Mouse (Mus musculus) megakaryocyte, embryonic 14.5 days (primary cell): ENCODE results near the gene Ttc7. TPM values are rescaled to one million over a fixed set of nuclear protein-coding genes. Genes with fewer than 3 reads are reported as not detected.

ENCODE experiments used
- H3K27me3 ChIP-seq: replicated peaks from 2 replicates; pipeline ENCODE3; 2012; ENCODE audit warnings: inconsistent platforms
- H3K36me3 ChIP-seq: replicated peaks from 2 replicates; pipeline ENCODE3; 2012; ENCODE audit warnings: low read length, inconsistent platforms, mixed read lengths
- H3K4me1 ChIP-seq: 2 replicates; pipeline ENCODE4 v1.6.1; 2012; ENCODE audit warnings: inconsistent platforms
- H3K4me3 ChIP-seq: replicated peaks from 2 replicates; pipeline ENCODE3; 2012; ENCODE audit warnings: moderate library complexity, mild to moderate bottlenecking, inconsistent platforms
- H3K9me3 ChIP-seq: 2 replicates; pipeline ENCODE4 v1.6.1; 2012; ENCODE audit warnings: inconsistent platforms
- FLI1 ChIP-seq: IDR thresholded peaks from 2 replicates; pipeline ENCODE4 v1.6.1; 2012; ENCODE audit warnings: low read length, inconsistent platforms, mixed read lengths
- GATA1 ChIP-seq: IDR thresholded peaks from 3 replicates; pipeline ENCODE4 v1.6.1; 2012; ENCODE audit warnings: mixed read lengths, low read length, inconsistent platforms, borderline replicate concordance
- polyA plus RNA-seq: library from polyadenylated mRNA; stranded (reverse); fragments of >175 nt; gene quantifications from 2 replicates; pipeline ENCODE4 v1.2.3, GENCODE M21; 2012; ENCODE audit warnings: low replicate concordance; ENCODE audit not compliant: insufficient read depth

Ttc7 gene
- polyA plus RNA-seq, 1 experiment, result 14.1 TPM

- peaks cover 4% of the 10 kb centered on the region for H3K27me3 ChIP-seq
- H3K36me3 ChIP-seq, result peaks cover 39% of the 10 kb centered on the region
- H3K9me3 ChIP-seq, result 0 out of 2 replicates have a peak, but pooled peaks cover 7% of the 10 kb centered on the region
- peaks cover 30% of the 10 kb centered on the region for H3K4me1 ChIP-seq
- peak overlapping the region; percentile 94 for H3K4me3 ChIP-seq
- TF ChIP-seq GATA1, result no peak
- TF ChIP-seq FLI1, result no peak
Measured at GRCm38 (mm10) chr17:87264927-87265791, 17.5 kb upstream of the Ttc7 start.

- TF ChIP-seq GATA1 (no peak), FLI1 (no peak)
- 0 out of 2 replicates have a peak, but pooled peaks cover 7% of the 10 kb centered on the region for H3K9me3 ChIP-seq
- H3K4me1 ChIP-seq, result peaks cover 36% of the 10 kb centered on the region
- H3K36me3 ChIP-seq, result peaks cover 33% of the 10 kb centered on the region
- H3K4me3 ChIP-seq, result peak within 1 kb of the TSS; percentile 94
- peaks cover 4% of the 10 kb centered on the region for H3K27me3 ChIP-seq
Measured at GRCm38 (mm10) chr17:87265792-87266186, 16.9 kb upstream of the Ttc7 start, which contains the start of gene Mcfd2. Mcfd2 (minus strand) TSS chr17:87265935.

DNA sequence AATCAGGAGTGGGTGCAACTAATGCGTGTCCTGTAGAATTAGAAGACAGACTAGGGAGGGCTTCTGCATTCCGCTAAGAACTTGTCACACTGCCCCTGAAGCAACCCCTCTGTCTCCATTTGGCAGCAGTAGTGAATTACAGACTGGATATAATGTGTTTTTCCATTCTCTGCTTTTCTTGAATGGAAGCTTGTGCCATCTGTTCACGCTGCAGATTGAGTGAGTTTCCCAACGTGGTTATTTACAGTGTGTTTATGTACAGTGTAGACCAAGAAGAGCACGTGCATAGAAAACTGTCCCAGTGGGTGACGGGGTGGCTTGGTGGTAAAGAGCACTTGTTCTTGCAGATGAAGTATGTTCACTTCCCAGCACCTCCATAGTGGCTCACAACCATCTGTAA, 13.2 kb upstream of the Ttc7 start:
- H3K4me1 ChIP-seq, result peaks cover 22% of the 10 kb centered on the region
- no peaks in the 10 kb centered on the region for H3K36me3 ChIP-seq
- TF ChIP-seq GATA1 (no peak), FLI1 (no peak)
- H3K27me3 ChIP-seq, result peaks cover 12% of the 10 kb centered on the region
- H3K9me3 ChIP-seq, result peaks cover 7% of the 10 kb centered on the region
- H3K4me3 ChIP-seq, result no peak overlapping the region

DNA sequence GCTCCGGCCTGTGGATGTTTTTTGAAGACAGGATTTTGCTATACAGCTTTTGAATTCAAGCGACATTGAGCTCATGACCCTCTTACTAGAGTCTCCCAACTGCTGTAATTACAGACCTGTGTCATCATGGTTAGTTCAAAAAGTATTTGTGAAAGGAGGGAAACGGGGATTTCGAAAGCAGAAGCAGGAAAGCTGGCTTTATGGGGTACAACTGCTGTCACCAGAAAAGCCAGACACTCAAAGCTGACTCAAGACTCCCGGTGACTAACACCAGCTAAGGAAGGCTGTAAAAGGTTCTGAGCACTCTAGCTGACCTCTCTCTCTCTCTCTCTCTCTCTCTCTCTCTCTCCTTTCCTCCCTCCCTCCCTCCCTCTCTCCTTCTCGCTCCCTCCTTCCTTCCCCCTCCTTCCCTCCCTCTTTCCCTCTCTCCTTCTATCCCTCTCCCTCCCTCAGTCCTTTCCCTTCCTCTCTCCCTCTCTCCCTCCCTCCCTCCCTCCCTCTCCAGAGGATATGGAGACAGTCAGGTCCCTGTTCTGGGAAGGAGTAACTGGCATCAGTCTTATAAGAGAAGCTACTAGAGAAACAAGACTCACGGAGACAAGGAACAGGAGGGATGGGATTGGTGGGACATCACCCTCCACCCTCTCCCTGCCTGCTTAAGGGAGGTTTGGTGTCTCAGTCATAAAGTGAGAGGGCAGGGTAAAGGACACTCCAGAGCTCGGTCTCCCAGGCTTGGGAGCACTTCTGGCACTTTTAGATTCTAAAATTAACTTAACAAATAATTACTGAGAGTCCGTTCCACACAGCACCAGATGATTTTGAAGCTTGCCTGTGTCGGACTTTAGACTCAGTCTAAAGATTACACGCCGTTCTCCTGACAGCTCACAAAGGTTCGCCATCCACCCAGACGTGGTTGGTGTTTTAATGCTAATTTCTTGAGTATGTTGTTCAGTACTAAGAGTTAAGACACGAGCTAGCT, 7.0 kb upstream of the Ttc7 start:
- Histone ChIP-seq H3K27me3 (peaks cover 11% of the 10 kb centered on the region), H3K4me1 (peaks cover 23% of the 10 kb centered on the region), H3K9me3 (peaks cover 7% of the 10 kb centered on the region), H3K4me3 (no peak overlapping the region), H3K36me3 (peaks cover 3% of the 10 kb centered on the region)
- TF ChIP-seq GATA1 (no peak), FLI1 (no peak)

GRCm38 (mm10) chr17:87282007-87282705, 530 bp upstream of the Ttc7 start:
- TF ChIP-seq FLI1, result no peak
- TF ChIP-seq GATA1, result no peak
- peaks cover 9% of the 10 kb centered on the region for H3K36me3 ChIP-seq
- no peaks in the 10 kb centered on the region for H3K9me3 ChIP-seq
- peaks cover 40% of the 10 kb centered on the region for H3K4me1 ChIP-seq
- H3K4me3 ChIP-seq, result peak overlapping the region; percentile 99
- H3K27me3 ChIP-seq, result peaks cover 2% of the 10 kb centered on the region

DNA sequence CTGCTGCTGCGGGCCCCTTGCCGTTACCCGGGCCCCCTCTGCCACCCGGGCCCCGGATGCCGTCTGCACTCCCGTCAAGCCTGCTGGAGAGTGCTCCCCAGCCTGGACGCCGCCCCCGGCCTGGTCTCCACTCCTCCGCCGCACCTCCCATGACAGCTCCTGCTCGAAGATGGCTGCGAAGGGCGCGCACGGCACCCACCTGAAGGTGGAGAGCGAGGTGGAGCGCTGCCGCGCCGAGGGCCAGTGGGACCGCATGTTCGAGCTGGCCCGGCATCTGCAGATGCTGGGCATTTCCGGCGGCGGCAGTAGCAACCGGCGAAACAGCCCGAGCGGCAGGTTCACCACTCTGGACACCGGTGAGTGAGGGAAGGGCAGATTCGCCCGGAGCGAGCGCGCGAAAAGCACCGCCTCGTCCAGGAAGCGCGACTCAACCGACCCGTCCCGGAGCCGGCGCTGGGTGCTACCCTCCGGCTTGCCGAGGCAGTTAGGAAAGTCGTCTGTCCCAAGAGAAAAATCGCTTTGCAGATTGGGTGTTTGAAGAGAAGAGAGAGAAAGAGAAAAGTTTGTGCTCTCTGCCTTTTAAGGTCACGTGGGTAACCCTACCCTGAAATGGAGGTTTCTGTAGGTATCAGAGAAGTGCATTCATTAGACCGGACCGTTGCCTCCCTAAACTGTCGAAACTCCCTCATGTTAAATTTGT, 519 bp downstream of the Ttc7 start:
- H3K27me3 ChIP-seq, result no peaks in the 10 kb centered on the region
- peaks cover 14% of the 10 kb centered on the region for H3K36me3 ChIP-seq
- no peaks in the 10 kb centered on the region for H3K9me3 ChIP-seq
- H3K4me1 ChIP-seq, result peaks cover 47% of the 10 kb centered on the region
- peak overlapping the region; percentile 99 for H3K4me3 ChIP-seq
- no peak for TF ChIP-seq GATA1
- TF ChIP-seq FLI1, result no peak

GRCm38 (mm10) chr17:87283755-87284481, 1.2 kb downstream of the Ttc7 start:
- H3K4me1 ChIP-seq, result peaks cover 47% of the 10 kb centered on the region
- no peak for TF ChIP-seq GATA1
- no peak for TF ChIP-seq FLI1
- peaks cover 21% of the 10 kb centered on the region for H3K36me3 ChIP-seq
- no peaks in the 10 kb centered on the region for H3K9me3 ChIP-seq
- H3K27me3 ChIP-seq, result no peaks in the 10 kb centered on the region
- peak overlapping the region; percentile 99 for H3K4me3 ChIP-seq

GRCm38 (mm10) chr17:87284482-87285040, 1.9 kb downstream of the Ttc7 start:
- Histone ChIP-seq H3K4me1 (peaks cover 52% of the 10 kb centered on the region), H3K9me3 (no peaks in the 10 kb centered on the region), H3K4me3 (peak overlapping the region; percentile 99), H3K36me3 (peaks cover 28% of the 10 kb centered on the region), H3K27me3 (no peaks in the 10 kb centered on the region)
- TF ChIP-seq FLI1 (no peak), GATA1 (no peak)
